Mouse (Mus musculus) CH12.LX (cell line): ENCODE measurements around the gene Bri3. TPM values are rescaled to one million over a fixed set of nuclear protein-coding genes. Genes with fewer than 3 reads are reported as not detected.

Experiments used
- DNase-seq: peaks from one replicate; pipeline ENCODE4 v3.0.0-alpha.2; 2013; ENCODE audit errors: extremely low read depth
- H3K27ac ChIP-seq: 2 replicates; pipeline ENCODE4 v1.5.1; 2012; ENCODE audit warnings: low read depth, mild to moderate bottlenecking, control low read depth, moderate library complexity; ENCODE audit not compliant: insufficient read depth
- H3K27me3 ChIP-seq: replicated peaks from 2 replicates; pipeline ENCODE3; 2012; ENCODE audit warnings: inconsistent platforms
- H3K36me3 ChIP-seq, 2 experiments: replicated peaks in 1 of 2; 2 replicates each; pipeline versions ENCODE3 to v1.6.1; 2012; ENCODE audit warnings: inconsistent platforms in 1 of 2, low read length in 1 of 2, mild to moderate bottlenecking in 1 of 2, mixed read lengths in 1 of 2, moderate library complexity in 1 of 2; ENCODE audit not compliant: control insufficient read depth in 1 of 2, insufficient read depth in 1 of 2
- H3K4me1 ChIP-seq, 2 experiments: 2 replicates each; pipeline ENCODE4 v1.6.1; 2012; ENCODE audit warnings: inconsistent platforms in 1 of 2, moderate library complexity in 1 of 2; ENCODE audit not compliant: insufficient read depth in 2 of 2, control insufficient read depth in 1 of 2
- H3K4me2 ChIP-seq: 2 replicates; pipeline ENCODE4 v1.6.1; 2012; ENCODE audit warnings: low read depth, mild to moderate bottlenecking, control low read depth; ENCODE audit not compliant: poor library complexity, insufficient read depth, severe bottlenecking
- H3K4me3 ChIP-seq, 3 experiments: fragments of 150-350 bp in 1 of 3; sonication (generic) in 1 of 3; replicated peaks in 1 of 3; 2 replicates each; pipeline versions ENCODE3 to v1.5.1; 2011 to 2012; ENCODE audit warnings: low read depth in 2 of 3, low read length in 2 of 3, mild to moderate bottlenecking in 2 of 3, moderate library complexity in 2 of 3, control low read depth in 1 of 3, improper control_type of control experiment in 1 of 3, inconsistent platforms in 1 of 3, mixed read lengths in 1 of 3; ENCODE audit not compliant: poor library complexity in 1 of 3
- H3K79me2 ChIP-seq: replicated peaks from 2 replicates; pipeline ENCODE4 v1.6.1; 2012; ENCODE audit warnings: mild to moderate bottlenecking, moderate library complexity; ENCODE audit not compliant: control insufficient read depth, poor library complexity, insufficient read depth, severe bottlenecking; ENCODE audit errors: extremely low read depth
- H3K9ac ChIP-seq: 2 replicates; pipeline ENCODE4 v1.6.1; 2012; ENCODE audit warnings: low read depth, mild to moderate bottlenecking, control low read depth, moderate library complexity; ENCODE audit not compliant: insufficient read depth
- H3K9me3 ChIP-seq: replicated peaks from 2 replicates; pipeline ENCODE3; 2012; ENCODE audit warnings: low read length, inconsistent platforms, mixed read lengths
- CTCF ChIP-seq, 2 experiments: IDR thresholded peaks in 1 of 2; conservative IDR thresholded peaks in 1 of 2; 2 replicates each; pipeline ENCODE4 v1.5.1; 2011 to 2012; ENCODE audit warnings: low read depth in 2 of 2, low read length in 2 of 2, improper control_type of control experiment in 1 of 2, inconsistent platforms in 1 of 2, mild to moderate bottlenecking in 1 of 2, moderate library complexity in 1 of 2
- E2F4 ChIP-seq: IDR thresholded peaks from 2 replicates; pipeline ENCODE4 v1.6.1; 2011; ENCODE audit warnings: low read depth, low read length, improper control_type of control experiment; ENCODE audit not compliant: insufficient replicate concordance
- ELF1 ChIP-seq: IDR thresholded peaks from 2 replicates; pipeline ENCODE4 v1.6.1; 2014; ENCODE audit warnings: low read depth, mild to moderate bottlenecking, inconsistent platforms, low read length, improper control_type of control experiment
- ETS1 ChIP-seq: conservative IDR thresholded peaks from 2 replicates; pipeline ENCODE4 v1.6.1; 2012; ENCODE audit warnings: low read depth, mild to moderate bottlenecking, inconsistent platforms, low read length, improper control_type of control experiment, moderate library complexity
- IRF4 ChIP-seq: IDR thresholded peaks from 2 replicates; pipeline ENCODE4 v1.6.1; 2014; ENCODE audit warnings: low read depth, mild to moderate bottlenecking, inconsistent platforms, low read length, improper control_type of control experiment
- KAT2A ChIP-seq: IDR thresholded peaks from 2 replicates; pipeline ENCODE4 v1.6.1; 2012; ENCODE audit warnings: low read length, improper control_type of control experiment, inconsistent platforms; ENCODE audit not compliant: insufficient replicate concordance
- MAFK ChIP-seq: IDR thresholded peaks from 2 replicates; pipeline ENCODE4 v1.6.1; 2011; ENCODE audit warnings: low read length, improper control_type of control experiment; ENCODE audit not compliant: insufficient replicate concordance
- MAX ChIP-seq: IDR thresholded peaks from 2 replicates; pipeline ENCODE4 v1.6.1; 2011; ENCODE audit warnings: low read length, improper control_type of control experiment
- MAZ ChIP-seq: IDR thresholded peaks from 2 replicates; pipeline ENCODE4 v1.6.1; 2012; ENCODE audit warnings: low read depth, mild to moderate bottlenecking, inconsistent platforms, low read length, improper control_type of control experiment, moderate library complexity
- MXI1 ChIP-seq: IDR thresholded peaks from 2 replicates; pipeline ENCODE4 v1.6.1; 2011; ENCODE audit warnings: mild to moderate bottlenecking, low read depth, low read length, improper control_type of control experiment
- NELFE ChIP-seq: IDR thresholded peaks from 2 replicates; pipeline ENCODE4 v1.6.1; 2011; ENCODE audit warnings: low read depth, low read length, improper control_type of control experiment
- NRF1 ChIP-seq: IDR thresholded peaks from 2 replicates; pipeline ENCODE4 v1.6.1; 2014; ENCODE audit warnings: low read depth, mild to moderate bottlenecking, inconsistent platforms, low read length, improper control_type of control experiment, moderate library complexity
- POLR2AphosphoS2 ChIP-seq: IDR thresholded peaks from 2 replicates; pipeline ENCODE4 v1.6.1; 2011; ENCODE audit warnings: low read depth, low read length, improper control_type of control experiment
- RAD21 ChIP-seq: IDR thresholded peaks from 2 replicates; pipeline ENCODE4 v1.6.1; 2011; ENCODE audit warnings: low read depth, mild to moderate bottlenecking, low read length, improper control_type of control experiment, moderate library complexity
- TBP ChIP-seq: conservative IDR thresholded peaks from 2 replicates; pipeline ENCODE4 v1.6.1; 2011; ENCODE audit warnings: low read depth, low read length, improper control_type of control experiment
- TCF12 ChIP-seq: IDR thresholded peaks from 2 replicates; pipeline ENCODE4 v1.6.1; 2014; ENCODE audit warnings: low read depth, mild to moderate bottlenecking, inconsistent platforms, low read length, improper control_type of control experiment
- USF1 ChIP-seq: IDR thresholded peaks from 2 replicates; pipeline ENCODE4 v1.6.1; 2014; ENCODE audit warnings: low read depth, mild to moderate bottlenecking, inconsistent platforms, low read length, improper control_type of control experiment
- USF2 ChIP-seq: conservative IDR thresholded peaks from 2 replicates; pipeline ENCODE4 v1.6.1; 2011; ENCODE audit warnings: low read depth, low read length, improper control_type of control experiment
- ZC3H11A ChIP-seq: IDR thresholded peaks from 2 replicates; pipeline ENCODE4 v1.6.1; 2012; ENCODE audit warnings: low read depth, mild to moderate bottlenecking, inconsistent platforms, low read length, improper control_type of control experiment
- ZKSCAN1 ChIP-seq: IDR thresholded peaks from 2 replicates; pipeline ENCODE4 v1.6.1; 2012; ENCODE audit warnings: low read depth, inconsistent platforms, low read length, improper control_type of control experiment, borderline replicate concordance
- dilution Hi-C: fragments of 300-500 bp; cut with MboI; formaldehyde crosslinking; loops from 2 replicates; pipeline ENCODE4 v1.14.3; 2020; ENCODE audit warnings: low sequenced_read_pairs; ENCODE audit not compliant: extremely low pct_unique_long_range_greater_than_20kb, extremely low pct_ligation_motif_present
- in situ Hi-C: fragments of 300-500 bp; cut with MboI; formaldehyde crosslinking; loops from 3 replicates; pipeline ENCODE4 v1.14.3; 2019; ENCODE audit warnings: low sequenced_read_pairs, low pct_ligation_motif_present, low pct_unique_long_range_greater_than_20kb, mixed read lengths
- polyA plus RNA-seq: library from polyadenylated mRNA; unstranded; fragments of >175 nt; gene quantifications from 2 replicates; pipeline ENCODE4 v1.2.1, GENCODE M21; 2012; ENCODE audit warnings: low read depth; ENCODE audit not compliant: insufficient read length
- total RNA-seq, 2 experiments: library from RNA; depleted of rRNA; stranded (reverse); fragments of 300-350 nt in 1 of 2; fragments of >200 nt in 1 of 2; gene quantifications; 2 replicates each; pipeline ENCODE4 v1.2.3; 2012 to 2014

Bri3 gene
- total and polyA plus RNA-seq, 3 experiments: 9.3 to 41.7 (median 20.3) TPM

DNA sequence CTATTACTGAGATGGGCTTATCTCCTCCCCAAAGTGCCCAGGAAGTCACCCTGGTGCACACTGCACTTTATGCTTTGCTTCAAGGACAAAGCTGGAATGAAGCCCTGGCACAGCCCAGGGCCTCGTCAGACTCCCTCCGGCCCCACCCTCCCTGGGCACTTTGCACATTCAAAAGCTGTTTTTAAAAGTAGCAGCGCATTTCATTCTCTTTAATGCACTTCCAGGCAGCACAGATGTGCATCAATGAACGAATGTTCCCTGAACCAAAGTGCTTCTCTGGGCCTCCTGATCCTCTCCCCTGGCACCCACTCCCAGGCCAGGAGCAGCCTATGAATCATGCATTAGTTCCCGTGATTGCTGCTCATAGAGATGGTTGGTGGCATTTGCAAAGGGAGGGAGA, 167.5 kb downstream of the Bri3 start:
- dilution Hi-C loops: no loop called here
- peaks cover 3% of the 10 kb centered on the region for H3K9me3 ChIP-seq
- no peaks in the 10 kb centered on the region for H3K36me3 ChIP-seq
- no peak overlapping the region for H3K9ac ChIP-seq
- no peak overlapping the region for H3K4me2 ChIP-seq
- no peak for DNase-seq
- no peak overlapping the region for H3K4me3 ChIP-seq
- H3K4me1 ChIP-seq: no peaks in the 10 kb centered on the region
- in situ Hi-C loops: no loop called here
- no peak overlapping the region for H3K27ac ChIP-seq
- H3K79me2 ChIP-seq: no peaks in the 10 kb centered on the region
- no peak for TF ChIP-seq CTCF (conservative IDR thresholded peaks at IDR 0.05 in 1 of 2, IDR thresholded peaks at IDR 0.05 in 1 of 2; ENCODE audit: low read depth in 2 of 2, low read length in 2 of 2)
- no peak for TF ChIP-seq NELFE
- no peak for TF ChIP-seq ETS1
- no peak for TF ChIP-seq POLR2AphosphoS2
- TF ChIP-seq ZC3H11A: no peak
- TF ChIP-seq, all 38 proteins: peak for 0
- peaks cover 18% of the 10 kb centered on the region for H3K27me3 ChIP-seq

- dilution Hi-C loops: no loop called here
- peaks cover 21% of the 10 kb centered on the region for H3K27me3 ChIP-seq
- no peak for TF ChIP-seq USF2
- TF ChIP-seq IRF4: no peak
- no peak for TF ChIP-seq MXI1
- no peak for TF ChIP-seq MAZ
- TF ChIP-seq ZKSCAN1: no peak
- no peak for TF ChIP-seq E2F4
- TF ChIP-seq MAX: no peak
- TF ChIP-seq NRF1: no peak
- TF ChIP-seq MAFK: no peak
- TF ChIP-seq USF1: no peak
- no peak for TF ChIP-seq CTCF (conservative IDR thresholded peaks at IDR 0.05 in 1 of 2, IDR thresholded peaks at IDR 0.05 in 1 of 2; ENCODE audit: low read depth in 2 of 2, low read length in 2 of 2)
- TF ChIP-seq RAD21: no peak
- TF ChIP-seq ELF1: no peak
- TF ChIP-seq TCF12: no peak
- TF ChIP-seq TBP: no peak
- TF ChIP-seq KAT2A: no peak
- DNase-seq: no peak
- H3K9me3 ChIP-seq: peaks cover 3% of the 10 kb centered on the region
- no peak overlapping the region for H3K4me2 ChIP-seq
- in situ Hi-C loops: no loop called here
- H3K27ac ChIP-seq: no peak overlapping the region
- no peaks in the 10 kb centered on the region for H3K36me3 ChIP-seq
- no peaks in the 10 kb centered on the region for H3K79me2 ChIP-seq
- H3K4me1 ChIP-seq: no peaks in the 10 kb centered on the region
- H3K4me3 ChIP-seq: no peak overlapping the region
- no peak overlapping the region for H3K9ac ChIP-seq
Measured at GRCm38 (mm10) chr5:144412781-144413180, 168.5 kb downstream of the Bri3 start.
